Comparison of ENCODE assay signal across 24 mouse cellular contexts in the genomic region with DNA sequence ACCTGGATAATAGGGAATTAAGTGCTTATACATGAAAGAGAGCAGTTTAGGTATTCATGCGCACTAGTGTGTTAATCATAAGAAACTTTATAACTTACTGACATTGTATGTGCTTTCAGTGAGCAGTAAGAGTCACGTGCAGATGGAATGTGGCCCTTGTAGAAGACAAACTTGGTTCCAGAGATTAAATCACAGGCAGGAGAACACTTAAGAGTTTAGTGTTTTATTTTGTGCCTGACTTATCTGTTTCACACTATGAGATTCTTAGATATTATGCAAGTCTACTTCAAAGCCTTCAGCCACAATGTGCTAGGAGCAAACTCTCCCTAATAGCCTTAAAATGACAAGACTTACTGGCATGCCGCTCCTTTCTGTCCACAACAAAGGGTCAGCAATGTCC.
"Had no signal": no experiment of that assay in that cellular context is flagged by ENCODE, and none has a peak within 500 bp of the region (broad histone marks: within the 10 kb centered on the region; RNA-seq: fewer than 3 reads in every experiment).

No protein-coding gene starts in this region.

- DNase-seq: gastrocnemius, adult 2 months; gastrocnemius, postnatal 10 days; gastrocnemius, postnatal 25 days; heart, adult 18-20 months; heart, postnatal 10 days; heart, postnatal 4 days; kidney, adult 18-20 months; kidney, adult 8-10 months; kidney, postnatal 10 days; kidney, postnatal 25 days; kidney, postnatal 4 days had no signal

- H3K36me3 ChIP-seq: heart, embryonic 10.5 days; heart, embryonic 12.5 days; hindbrain, embryonic 10.5 days; hindbrain, embryonic 12.5 days; intestine, embryonic 15.5 days; limb, embryonic 10.5 days; limb, embryonic 12.5 days had no signal

- H3K4me1 ChIP-seq: heart, embryonic 10.5 days; heart, embryonic 12.5 days; hindbrain, embryonic 10.5 days; hindbrain, embryonic 12.5 days; intestine, embryonic 15.5 days; limb, embryonic 10.5 days; limb, embryonic 12.5 days had no signal

- ATAC-seq: hindbrain, embryonic 16.5 days; inflammation-experienced regulatory T-cells, adult 6 months; intestine, embryonic 15.5 days; intestine, postnatal 0 days had no signal

- H3K4me2 ChIP-seq: heart, embryonic 12.5 days; hindbrain, embryonic 12.5 days; hindbrain, embryonic 14.5 days; intestine, embryonic 15.5 days; limb, embryonic 12.5 days had no signal

- H3K9me3 ChIP-seq: heart, embryonic 10.5 days; heart, embryonic 12.5 days; hindbrain, embryonic 10.5 days; hindbrain, embryonic 12.5 days; intestine, embryonic 15.5 days; limb, embryonic 10.5 days; limb, embryonic 12.5 days had no signal

- H3K4me3 ChIP-seq: gastrocnemius, adult 2 months; heart, embryonic 10.5 days; heart, embryonic 12.5 days; hindbrain, embryonic 10.5 days; hindbrain, embryonic 12.5 days; intestine, embryonic 15.5 days; layer of hippocampus, adult 2 months; left cerebral cortex, adult 2 months; limb, embryonic 10.5 days; limb, embryonic 12.5 days had no signal

- H3K27ac ChIP-seq: gastrocnemius, adult 2 months; heart, embryonic 10.5 days; hindbrain, embryonic 10.5 days; hindbrain, embryonic 12.5 days; hindbrain, embryonic 14.5 days; intestine, embryonic 15.5 days; layer of hippocampus, adult 2 months; left cerebral cortex, adult 2 months; limb, embryonic 10.5 days; limb, embryonic 12.5 days had no signal

- H3K9ac ChIP-seq: heart, embryonic 12.5 days; hindbrain, embryonic 12.5 days; hindbrain, embryonic 14.5 days; intestine, embryonic 15.5 days; limb, embryonic 12.5 days had no signal

- H3K27me3 ChIP-seq: heart, embryonic 12.5 days; hindbrain, embryonic 12.5 days; intestine, embryonic 15.5 days; limb, embryonic 12.5 days had no signal
